Mouse (Mus musculus): ENCODE measurements around the gene Daam2.
"Not testable (repeated sequence)": the region's sequence is repeated elsewhere in the genome, so short reads cannot be mapped to it uniquely, and the experiment has no call there.

Daam2 gene

DNA sequence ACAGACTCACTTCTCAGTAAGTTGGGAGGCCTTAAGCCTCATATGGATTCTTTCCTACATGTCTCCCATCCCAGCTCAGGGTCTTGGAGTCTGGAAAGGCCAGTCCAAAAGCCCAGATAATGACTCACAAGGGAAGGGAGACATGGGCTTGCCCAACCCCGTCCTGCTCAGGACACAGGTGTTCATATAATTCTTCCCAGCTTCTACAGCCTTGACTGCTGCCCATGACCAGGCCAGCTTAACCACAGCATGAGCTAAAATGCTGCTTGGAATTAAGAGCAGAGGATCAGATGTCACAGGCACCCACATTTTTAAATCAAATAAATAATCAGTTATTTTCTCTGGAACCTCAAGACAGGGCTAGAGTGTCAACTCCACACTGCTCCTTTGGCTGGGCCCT lies 89.0 kb downstream of the Daam2 start:
- DNase-seq = no peak

DNA sequence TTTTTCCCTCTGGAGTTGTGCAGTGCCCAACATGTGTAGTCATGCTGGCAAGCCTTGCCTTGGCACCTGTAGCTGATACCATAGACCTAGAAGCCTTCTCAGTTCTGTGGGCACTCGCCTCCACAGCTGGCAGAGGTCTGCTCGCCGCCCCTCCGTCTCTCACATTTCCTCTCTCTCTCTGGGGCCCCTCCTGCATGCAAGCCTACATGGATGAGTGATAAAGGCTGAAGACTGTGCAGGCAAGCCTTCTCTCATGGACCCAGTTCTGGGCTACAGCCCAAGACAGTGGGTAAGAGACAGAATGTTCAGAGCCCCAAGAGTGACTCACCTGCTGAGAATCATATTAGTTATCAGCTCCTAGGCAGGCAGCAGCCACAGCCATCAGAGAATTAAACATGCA lies 90.1 kb downstream of the Daam2 start:
- no peak for DNase-seq

DNA sequence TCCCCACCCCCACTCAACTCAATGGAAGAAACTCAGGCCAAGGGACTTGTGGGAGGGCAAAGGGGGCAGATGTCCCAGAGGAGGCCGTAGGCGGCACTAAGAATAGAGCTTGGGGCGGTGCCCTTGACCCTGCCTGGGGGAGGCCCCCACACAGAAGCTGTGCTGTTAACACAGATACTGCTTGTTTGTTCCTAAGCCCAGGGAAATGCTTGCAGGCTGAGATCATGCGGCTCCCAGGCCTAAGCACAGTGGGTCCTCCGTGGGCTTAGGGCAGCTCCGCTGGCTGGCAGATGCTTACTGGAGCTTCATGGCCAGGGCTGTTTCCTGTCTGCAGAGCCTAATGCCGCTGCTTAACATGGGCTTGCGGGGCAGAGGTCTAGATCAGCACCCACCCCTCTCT lies 91.5 kb downstream of the Daam2 start:
- DNase-seq = no peak

DNA sequence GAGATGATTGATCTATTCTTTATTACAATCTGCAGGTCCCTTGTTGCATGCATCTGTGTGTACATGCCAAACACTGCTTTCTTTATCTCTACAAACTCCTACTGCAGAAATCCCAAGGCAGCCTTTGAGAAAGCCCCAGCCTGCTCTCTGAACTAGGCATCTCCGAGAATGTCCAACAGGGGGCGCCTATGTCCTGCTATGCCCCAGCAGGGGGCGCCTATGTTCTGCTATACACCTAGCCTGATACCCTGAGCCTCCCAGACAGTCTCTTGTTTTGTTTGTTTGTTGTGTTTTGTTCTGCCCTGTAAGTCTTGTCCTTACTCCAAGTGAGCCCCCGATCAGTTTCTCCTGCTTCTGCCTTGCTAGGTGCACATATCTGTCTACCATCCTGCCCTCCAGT lies 95.9 kb downstream of the Daam2 start:
- DNase-seq = peak; percentile 75

DNA sequence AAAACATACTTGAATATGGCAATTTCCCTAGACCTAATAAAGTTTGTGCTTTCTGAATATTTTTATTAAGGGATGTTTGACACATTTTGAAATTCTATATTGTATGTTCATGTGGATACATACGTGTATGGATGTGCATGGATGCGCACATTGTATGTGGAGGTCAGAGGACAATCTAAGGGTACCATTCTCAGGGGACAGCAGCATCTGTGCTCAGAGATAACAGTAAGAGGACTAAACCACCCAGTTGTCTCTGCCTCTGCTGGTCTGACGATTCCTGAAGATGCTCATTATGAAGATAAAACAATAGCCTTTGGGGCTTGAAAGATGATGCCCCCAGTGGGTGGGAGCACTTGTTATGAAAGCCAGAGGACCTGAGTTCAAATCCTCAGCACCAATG lies 99.3 kb downstream of the Daam2 start:
- DNase-seq = no peak

DNA sequence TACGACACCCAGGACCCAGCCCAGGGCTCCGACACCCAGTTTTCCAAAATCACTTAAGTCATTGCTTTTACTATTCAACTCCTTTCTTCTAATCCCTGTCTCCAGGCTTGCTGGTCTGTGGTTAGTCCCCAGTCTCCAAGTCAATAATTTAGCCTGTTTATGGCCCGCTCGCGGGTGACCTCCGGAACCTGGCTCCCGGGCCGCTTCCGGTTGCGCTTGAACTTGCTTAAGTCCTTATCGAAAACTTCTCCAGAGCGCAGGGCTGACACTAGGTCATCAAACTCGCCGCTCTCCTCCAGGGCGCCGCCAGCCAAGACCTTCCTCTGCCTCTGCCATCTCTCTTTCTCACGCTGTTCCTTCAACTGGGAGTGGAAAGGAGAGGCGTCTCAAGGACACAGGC lies 105.8 kb downstream of the Daam2 start:
- DNase-seq = no peak

DNA sequence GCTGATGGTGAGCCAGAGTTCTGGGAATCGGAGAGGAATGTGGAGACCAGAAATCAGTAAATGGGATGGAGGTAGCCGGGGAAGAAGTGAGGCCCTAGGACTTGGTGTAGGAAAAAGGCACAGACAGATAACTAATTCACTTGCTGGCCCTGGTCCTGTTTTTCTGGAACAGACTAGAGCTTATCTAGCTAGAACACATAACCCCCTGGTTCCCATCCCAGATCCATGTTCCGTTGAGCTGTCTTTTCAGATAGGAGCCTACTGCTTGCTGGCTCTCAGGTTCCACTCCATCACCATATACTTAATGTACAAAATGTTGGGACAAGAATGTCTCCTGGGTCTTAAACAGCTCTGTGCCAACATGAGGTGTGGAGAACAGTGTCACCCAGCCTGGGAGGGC lies 106.3 kb downstream of the Daam2 start:
- DNase-seq = no peak

DNA sequence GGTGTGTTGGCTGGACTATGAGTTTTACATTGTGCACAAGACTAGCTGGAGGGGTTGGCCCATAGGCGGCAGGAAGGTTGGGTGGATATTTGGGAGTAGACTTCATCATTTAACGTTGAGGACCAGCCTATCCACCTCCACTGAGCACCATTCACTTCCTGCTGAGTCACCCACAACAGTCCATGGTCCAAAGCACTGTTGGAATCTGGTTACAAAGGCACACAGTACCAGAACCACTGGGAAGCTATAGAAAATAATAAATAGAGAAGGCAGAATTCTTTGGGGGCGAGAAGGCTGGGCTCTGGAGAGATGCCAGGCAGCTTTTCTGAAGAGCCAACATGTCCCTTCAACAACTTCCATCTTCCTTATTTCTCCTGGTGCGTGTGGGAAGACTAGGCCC lies 107.8 kb downstream of the Daam2 start:
- peak; percentile 2 for DNase-seq

DNA sequence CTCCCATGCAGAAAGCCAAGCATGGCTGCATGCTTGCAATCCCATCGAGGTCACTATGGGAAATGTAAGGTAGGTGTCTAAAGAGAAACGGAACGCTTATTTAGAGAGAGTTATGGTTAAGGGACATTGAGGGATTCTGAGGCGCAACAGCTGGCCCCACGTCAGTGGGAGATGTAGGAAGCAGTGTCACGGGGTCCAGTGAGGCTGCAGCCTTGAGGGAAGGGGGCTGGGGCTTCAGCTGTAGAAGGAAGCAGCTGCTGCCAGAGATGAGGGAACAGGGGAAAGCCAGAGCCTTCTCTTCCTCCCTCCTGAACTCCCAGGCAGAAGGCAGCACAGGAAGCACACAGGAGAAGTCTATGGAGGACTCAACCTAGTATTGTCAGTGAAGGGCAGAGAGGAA lies 113.2 kb downstream of the Daam2 start:
- DNase-seq = no peak

DNA sequence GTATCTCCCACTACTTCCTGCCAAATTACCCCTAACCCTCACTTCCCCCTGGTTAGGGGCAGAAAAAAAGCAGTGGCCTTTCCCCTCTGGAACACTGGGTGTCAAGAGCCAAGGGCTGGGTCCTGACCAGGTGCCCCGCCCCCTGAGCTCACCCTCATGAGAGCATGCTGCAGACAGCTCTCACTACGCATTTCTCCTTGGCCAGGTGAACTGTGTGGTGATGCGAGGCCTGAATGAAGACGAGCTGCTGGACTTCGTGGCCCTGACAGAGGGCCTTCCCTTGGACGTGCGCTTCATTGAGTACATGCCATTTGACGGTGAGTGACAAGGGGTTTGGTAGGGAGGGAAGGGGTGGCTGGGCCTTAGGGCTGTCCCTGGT lies 114.9 kb downstream of the Daam2 start:
- no peak for DNase-seq

DNA sequence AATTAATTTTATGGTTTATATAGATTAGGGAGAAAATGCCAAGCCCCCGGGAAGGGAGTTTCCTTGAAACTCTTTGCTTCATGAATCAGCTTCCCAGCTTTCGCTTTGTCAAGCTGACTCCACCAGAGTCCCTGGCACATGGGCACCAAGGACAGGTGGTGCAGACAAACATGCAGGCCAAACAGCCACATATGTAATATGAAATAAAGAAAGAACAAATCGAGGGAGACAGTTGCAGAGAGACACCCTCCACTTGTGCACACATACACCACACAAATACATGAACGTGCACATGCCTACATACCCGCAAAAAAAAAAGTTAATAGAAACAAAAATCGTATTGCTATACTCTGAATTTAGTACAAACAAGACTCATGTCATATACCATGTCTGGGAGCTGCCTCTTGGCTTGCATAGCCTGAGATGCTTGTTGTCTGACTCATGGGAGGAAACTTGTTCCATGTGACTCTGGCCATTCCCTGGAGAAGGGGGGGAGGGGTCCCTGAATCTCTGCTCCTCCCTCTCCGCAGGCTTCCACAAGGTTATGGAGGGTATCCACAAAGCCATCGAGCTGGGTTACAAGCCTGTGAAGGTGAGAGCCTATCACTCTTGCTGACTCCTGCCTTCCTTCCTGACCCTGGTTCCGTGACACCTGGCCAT lies 115.4 kb downstream of the Daam2 start:
- no peak for DNase-seq

DNA sequence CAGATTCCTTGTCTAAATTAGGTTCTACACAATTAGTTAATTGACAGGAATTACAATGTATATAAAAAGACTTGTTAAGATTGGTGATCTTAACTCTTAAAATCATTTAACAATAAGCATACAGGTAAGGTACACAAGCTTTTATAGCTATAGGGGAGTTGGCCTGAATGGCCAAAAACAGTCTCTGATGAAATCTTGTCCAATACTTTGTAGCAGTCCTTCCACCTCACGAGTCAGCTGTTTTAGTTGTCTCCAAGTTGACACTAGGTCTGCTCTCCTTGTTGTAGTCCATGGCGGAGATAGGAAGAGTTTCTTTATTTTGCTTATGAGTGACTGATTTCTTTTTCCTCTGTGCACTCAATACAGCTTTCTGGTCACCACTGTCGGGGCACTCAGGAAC lies 121.3 kb downstream of the Daam2 start:
- not testable (repeated sequence) for DNase-seq

DNA sequence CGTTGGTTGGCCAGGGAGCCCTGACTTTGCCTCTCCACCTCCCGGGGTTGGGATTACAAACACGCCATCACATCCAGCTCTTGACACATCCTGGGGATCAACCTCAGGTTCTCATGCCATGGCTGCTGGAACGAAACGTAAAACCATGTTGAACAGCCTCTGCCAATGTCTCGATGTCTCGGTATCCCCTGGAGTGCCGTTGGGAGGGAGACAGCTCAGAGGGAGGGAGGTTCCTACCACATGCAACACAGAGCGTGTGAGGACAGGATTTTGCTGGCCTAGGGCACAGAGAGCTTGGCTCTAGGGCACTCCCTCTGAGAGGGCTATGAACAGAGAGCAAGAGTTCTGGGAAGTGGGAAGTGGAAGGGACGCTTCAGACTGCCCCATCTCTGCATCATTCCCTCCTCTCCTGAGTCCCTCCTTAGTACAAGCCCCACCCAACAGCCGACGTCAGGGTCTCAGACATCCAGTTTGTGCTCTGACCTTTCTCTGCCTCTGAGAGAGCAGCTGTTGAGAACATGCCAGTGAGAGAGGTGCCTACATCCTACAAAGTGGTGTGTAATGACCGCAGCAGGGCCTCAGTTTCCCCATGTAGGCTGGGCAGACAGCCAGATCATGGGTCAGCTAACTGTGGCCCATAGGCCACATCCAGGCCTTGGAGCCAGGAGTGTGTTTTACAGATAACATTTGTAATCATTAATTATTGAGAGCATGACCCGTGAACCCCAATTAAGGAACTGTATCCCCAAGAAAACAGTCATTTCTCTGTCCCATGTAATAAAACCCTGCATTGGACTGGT lies 123.6 kb downstream of the Daam2 start:
- DNase-seq = no peak

DNA sequence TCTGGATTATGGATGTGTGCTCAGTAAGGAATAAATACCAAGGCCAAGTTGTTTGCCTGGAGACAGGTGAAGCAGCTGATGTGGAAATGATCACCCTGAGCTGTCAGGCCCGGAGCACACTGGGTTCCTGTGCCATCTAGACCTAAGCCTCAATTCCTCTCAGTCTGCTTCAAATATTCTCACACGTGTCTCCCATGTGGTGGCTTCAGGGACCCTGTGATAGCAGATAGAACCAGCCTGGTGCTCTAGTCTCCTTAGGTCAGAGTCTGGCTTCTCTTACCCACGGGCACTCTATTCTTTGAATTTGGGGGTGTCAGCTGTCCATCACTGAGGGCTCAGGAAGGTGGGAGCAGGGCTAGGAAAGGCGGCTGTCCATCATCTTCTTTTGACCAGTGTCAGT lies 124.4 kb downstream of the Daam2 start:
- DNase-seq = no peak

DNA sequence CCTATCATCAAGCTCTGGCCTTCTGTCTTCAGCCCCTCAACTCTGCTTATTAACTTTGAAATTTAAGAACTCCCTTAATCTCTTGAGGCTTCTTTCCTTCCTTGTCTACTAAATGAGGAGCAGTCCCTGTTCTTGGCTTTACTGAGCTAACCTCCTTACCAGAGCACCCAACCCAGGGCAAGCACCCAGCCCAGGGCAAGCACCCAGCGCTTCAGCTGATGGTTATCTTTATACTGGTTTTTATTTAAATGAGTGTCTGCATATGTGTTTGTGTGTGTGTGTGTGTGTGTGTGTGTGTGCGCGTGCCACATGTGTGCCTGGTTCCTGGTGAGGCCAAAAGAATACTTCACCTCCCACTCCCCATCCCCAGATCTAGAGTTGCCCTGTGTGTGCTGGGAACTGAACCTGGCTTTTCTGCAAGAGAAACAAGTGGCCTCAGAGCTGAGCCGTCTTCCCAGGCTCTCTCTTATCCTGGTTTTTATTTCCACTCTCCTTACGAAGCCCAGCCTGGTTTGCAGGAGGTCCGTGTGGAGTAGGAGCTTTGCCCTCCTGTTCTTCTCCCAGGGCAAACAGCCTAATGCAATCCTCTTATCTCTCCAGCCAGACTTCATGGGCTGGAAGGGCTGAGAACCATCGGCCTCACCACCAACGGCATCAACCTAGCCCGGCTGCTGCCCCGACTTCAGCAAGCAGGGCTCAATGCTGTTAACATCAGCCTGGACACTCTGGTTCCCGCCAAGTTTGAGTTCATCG lies 125.1 kb downstream of the Daam2 start:
- no peak for DNase-seq

DNA sequence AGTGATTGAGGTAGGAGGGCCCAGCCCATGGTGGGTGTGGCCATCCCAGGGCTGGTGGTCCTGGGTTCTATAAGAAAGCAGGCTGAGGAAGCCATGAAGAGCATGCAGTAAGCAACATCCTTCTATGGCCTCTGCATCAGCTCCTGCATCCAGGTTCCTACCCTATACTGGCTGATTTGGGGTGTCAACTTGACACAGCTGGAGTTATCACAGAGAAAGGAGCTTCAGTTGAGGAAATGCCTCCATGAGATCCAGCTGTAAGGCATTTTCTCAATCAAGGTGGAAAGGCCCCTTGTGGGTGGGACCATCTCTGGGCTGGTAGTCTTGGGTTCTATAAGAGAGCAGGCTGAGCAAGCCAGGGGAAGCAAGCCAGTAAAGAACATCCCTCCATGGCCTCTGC lies 126.8 kb downstream of the Daam2 start:
- DNase-seq = not testable (repeated sequence)

DNA sequence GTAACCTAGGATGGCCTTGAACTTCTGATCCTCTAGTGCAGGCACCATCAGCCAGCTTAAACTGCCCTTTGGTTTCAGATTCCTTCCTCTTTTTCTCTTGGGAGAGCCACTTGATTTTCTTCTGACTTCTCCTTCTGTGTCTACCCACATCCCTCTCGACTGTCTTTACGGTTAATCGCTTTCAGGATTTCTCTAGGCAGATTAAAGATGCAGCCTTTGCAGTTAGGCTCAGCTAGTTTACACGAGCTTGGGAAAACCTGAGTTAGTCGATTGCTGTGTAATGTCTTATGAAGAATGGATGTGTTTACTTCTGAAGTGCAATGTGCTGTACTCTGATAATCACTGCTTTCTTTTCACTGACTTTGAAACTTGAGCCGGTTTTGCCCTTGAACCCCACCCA lies 127.5 kb downstream of the Daam2 start:
- no peak for DNase-seq

DNA sequence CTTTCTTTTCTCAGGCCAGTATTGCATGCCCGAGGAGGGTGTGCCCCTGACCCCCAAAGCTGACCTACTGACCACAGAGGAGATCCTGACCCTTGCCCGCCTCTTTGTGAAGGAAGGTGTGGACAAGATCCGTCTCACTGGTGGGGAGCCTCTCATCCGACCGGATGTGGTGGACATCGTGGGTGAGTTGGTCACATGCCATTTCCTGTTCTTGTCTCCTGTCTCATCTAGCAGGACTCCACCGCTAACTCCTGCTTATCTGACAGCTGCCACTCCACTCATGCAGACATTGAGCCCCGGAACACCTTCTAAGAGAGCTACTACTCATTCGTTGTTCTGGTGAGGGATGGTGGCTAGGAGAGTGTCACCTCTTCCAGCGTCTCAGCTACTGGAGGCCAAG lies 129.1 kb downstream of the Daam2 start:
- DNase-seq = no peak

DNA sequence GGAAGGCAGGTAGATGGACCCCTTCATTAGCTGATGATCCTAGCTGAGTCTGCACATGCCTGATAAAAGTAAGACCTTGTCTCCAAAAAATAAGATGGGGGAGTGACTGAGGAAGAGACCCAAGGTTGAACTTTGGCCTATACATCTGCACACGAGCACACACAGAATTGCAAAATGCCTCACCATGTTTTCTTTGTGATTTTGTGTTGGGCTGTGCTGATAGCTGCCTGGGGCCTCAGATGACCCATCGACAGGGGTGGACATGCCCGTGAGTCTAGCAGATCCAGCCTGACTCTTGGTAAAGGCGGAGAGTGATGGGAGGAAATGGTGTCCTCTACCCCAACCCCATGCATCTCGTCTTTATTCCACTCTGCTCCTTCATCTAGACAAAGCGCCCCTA lies 129.9 kb downstream of the Daam2 start:
- no peak for DNase-seq

DNA sequence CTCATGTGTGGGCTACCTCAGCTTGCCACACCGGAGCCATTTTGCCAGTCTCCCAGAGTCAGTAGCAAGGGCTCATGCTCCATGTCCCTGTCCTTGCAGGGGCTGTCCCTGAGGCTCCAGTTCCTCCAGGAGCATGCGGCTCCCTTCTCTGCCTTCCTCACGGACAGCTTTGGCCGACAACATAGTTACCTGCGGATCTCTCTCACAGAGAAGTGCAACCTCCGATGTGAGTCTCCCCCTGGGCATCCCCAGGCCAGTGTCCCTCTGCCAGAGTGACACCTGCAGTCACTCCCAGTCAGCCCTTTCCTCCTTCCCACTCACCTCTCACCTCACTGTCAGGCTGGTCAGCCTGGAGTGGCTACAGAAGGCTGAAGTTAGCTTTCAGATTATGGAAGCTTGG lies 131.1 kb downstream of the Daam2 start:
- no peak for DNase-seq

DNA sequence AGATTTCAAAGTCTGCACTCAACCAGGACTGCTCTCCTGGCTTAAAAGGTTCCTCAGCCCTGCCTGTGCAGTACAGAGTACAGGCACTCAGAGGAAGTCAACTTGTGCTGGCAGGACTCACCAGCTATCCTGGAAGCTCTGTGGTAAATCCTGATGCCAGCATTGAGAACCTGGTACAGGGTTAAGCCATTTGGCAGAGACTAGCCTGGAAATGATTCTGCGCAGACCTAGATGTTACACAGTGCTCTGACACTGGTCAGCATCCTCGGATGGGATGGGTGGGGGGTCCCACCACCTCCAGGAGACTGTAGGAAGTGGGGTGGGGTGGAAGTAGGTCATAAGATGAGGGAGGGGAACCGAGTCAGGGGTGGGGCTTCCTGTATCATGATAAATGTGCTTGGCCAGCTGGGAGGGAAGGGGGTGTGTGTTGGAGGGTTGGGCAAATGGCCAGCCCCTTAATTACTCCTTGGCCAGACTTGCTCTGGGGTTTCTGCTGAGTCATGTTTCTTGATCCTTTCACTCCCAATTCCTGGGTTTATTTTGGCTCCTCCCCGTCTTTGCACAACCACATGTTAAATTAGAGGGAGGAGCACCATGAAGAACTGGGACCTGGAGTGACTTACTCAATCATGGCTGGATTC lies 132.0 kb downstream of the Daam2 start:
- DNase-seq = no peak

DNA sequence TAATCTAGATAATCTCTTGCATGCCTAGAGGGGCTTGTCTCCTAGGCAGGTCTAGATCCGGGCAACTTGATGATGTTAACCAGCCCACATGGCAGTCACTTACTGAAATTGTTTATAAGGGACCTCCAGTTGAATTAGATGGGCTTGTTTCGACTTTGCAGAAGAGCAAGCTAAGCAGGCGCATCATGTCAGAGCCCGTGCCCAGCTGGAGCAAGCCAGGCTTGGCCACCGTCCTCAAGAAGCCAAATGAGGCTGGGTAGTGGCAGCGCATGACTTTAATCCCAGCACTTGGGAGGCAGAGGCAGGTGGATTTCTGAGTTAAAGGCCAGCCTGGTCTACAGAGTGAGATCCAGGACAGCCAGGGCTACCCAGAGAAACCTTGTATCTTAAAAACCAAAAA lies 133.0 kb downstream of the Daam2 start:
- no peak for DNase-seq

DNA sequence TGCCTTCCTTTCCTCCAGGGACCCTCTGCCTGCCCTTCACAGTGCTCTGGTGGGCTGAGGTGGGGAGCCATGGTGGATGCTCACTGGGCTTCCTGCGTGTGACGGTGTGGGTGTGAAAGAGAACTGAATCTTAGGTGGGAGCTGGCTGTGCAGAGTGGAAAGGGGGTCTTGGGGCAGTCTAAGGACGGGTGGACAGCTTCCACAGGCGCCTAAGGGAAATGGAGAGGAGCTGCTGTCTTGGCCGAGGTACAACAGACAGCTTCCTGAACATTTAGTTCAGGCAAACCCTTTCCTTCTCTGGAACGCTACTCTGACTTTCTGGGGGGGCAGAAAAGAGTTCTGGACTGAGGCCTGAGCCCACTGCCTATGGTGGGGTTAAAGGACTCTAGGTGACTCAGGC lies 134.0 kb downstream of the Daam2 start:
- no peak for DNase-seq

Measured in right cerebral cortex, postnatal 14 days (tissue).